Mouse (Mus musculus): ENCODE data around the gene Ryr3.
"Not testable (repeated sequence)": the region's sequence is repeated elsewhere in the genome, so short reads cannot be mapped to it uniquely, and the experiment has no call there.

Gene Ryr3

GRCm38 (mm10) chr2:113094088-113094487, 122.8 kb downstream of the Ryr3 start:
- no peak for DNase-seq

DNA sequence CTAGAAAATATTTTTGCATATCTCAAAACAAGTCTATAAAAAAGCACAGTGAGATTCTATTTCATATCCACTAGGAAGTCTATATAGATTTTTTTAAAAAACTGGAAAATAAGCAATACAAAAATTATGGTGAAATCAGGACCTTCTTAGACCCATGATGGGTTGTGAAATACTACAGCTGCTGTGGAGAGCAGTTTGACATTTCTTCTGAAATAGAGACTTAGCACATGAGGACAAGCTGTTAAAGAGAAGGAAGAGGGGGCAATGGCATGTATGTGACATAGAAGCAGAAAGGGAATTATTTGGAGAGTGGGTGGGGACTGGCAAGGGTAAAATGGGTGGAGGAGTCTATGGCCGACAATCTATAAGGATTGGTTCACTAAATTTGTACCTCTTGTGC, 124.1 kb downstream of the Ryr3 start:
- no peak for DNase-seq

DNA sequence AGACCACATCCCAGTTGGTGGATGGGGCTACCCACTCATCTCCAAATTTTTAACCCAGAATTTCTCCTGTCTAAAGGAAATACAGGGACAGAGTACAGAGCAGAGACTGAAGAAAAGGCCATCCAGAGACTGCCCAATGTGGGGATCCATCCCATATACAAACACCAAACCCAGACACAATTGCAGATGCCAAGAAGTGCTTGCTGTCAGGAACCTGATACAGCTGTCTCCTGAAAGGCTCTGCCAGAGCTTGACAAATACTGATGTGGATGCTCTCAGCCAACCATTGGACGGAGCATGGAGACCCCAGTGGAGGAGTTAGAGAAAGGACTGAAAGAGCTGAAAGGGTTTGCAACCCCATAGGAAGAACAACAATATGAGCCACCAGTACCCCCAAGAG, 125.6 kb downstream of the Ryr3 start:
- not testable (repeated sequence) for DNase-seq

- no peak for DNase-seq
Measured at GRCm38 (mm10) chr2:113076396-113076795, 140.5 kb downstream of the Ryr3 start.

GRCm38 (mm10) chr2:113059367-113059766, 157.5 kb downstream of the Ryr3 start:
- DNase-seq: no peak

DNA sequence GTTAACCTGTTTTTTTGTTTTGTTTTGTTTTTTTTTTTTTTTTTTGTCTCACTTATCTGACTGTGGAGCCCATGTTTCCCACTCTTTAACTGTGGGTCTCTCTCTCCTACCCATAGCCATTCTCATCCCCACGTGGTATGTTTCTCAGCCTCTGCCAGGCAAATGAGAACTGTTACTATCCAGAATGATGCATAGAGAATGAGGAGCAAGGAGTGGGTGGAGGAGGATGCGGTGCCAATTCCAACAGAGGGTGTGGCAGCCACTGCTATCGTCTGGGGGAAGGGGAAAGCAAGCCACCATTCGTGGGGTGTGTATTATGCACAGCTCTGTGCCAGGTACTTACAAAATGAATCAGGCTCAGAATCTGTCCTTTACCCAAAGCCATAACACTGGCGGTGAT, 158.0 kb downstream of the Ryr3 start:
- no peak for DNase-seq

DNA sequence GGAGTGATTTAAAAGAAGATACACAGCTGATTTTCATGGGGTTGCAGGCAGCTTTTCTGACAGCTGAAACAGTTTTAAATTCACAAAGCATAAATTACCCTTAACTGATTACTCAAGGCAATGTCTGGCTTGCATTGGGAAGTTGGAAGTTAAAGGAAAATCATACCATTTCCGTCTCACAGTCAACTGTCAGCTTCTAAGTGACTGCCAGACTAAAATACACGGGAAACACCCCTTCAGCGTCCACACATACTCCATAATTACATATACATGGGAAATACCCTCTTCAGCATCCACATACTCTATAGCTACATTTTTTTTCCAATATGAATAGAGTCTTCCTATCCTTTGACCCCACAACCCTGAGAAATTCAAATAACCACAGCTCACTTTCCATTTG, 158.8 kb downstream of the Ryr3 start:
- DNase-seq: no peak

- no peak for DNase-seq
Measured at GRCm38 (mm10) chr2:113055591-113055990, 161.3 kb downstream of the Ryr3 start.

DNA sequence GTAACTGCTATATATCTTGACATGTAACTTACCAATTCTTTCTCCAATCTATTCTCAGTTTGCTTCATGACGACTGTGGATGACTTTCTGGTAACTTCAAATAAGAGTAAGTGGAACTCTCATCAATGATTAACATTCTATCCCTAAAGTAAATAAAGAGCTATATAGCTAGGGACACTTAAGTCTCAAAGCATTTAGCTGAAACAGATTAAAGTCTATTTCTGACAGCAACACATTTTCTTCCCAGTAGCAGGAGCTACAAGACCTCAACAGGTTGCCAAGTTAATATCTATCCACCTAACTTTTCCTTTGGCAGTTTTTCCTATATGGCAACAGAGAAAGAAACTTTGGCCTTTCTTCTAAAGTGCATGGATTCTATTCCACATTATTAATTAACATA, 167.1 kb downstream of the Ryr3 start:
- no peak for DNase-seq

DNA sequence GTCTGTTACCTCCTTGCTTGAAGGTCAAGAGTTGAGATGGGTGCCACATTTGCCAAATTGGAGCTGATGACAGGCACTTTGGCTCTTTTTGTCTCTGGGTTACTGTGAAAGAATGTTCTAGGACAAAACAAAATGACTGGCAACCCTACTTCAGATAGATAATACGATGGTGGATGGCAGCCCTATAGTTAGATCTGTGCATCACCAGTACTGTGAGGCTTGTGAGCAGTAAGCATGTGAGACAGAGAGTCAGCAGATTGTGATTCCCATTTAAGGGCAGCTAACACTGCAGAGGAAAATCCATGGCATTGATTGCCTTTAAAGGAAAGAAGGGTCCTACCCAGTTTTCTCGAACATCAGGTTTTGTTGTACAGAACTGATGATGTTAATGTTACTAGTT, 180.3 kb downstream of the Ryr3 start:
- no peak for DNase-seq

DNA sequence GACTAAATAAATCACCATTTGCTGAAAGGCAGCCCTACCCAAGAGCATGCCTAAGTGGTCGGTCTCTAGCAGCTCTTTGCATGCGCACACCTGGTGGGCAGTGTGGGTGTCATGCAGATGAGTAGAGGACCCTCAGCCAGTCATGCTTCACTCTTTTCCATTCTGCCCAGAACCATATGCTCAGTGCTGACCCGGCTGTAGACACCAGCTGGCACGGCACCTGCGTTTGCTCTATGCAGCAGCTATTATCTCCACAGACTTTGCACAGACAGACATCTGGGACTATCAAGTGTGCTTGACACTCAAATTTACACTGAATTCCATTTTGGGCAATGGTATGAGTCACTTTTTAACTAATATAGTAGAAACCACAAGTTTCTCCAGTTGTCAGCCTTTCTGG, 186.2 kb downstream of the Ryr3 start:
- no peak for DNase-seq

DNA sequence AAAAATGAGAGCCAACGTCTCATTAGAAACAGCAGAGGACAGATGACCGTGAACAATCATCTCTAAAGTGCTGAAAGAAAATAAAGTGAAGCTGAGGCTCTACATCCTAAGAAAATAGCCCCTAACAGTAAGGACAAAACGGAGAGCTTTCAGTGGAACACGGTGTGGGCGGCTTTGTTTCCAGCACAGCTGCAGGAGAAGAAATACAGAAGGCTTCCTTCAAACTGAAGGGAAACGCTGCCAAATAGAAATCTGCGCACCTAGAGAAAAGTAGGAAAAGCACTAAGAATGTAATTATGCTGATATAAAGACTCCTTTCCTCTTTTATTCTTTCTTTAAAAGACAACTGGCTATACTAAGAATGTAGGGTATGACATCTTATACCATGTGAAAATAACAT, 197.0 kb downstream of the Ryr3 start:
- DNase-seq: no peak

DNA sequence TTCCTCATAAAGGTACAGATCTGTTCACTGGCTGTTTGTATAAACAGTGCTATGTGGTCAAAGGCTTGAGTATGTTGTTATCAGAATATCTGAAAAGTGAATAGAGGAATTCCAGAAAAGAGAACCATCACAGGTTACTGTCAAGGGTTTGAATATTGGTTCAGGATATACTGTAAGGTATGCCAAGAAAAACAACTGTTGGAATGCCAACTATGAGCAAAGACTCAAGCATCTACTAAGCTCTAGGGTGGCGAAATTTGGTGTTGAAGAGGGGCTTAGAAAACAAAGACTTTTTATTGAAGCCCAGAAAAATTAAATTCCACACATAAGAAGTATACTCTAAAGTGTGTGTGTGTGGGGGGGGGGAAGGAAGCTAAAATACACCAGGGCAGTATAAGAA, 198.6 kb downstream of the Ryr3 start:
- no peak for DNase-seq

DNA sequence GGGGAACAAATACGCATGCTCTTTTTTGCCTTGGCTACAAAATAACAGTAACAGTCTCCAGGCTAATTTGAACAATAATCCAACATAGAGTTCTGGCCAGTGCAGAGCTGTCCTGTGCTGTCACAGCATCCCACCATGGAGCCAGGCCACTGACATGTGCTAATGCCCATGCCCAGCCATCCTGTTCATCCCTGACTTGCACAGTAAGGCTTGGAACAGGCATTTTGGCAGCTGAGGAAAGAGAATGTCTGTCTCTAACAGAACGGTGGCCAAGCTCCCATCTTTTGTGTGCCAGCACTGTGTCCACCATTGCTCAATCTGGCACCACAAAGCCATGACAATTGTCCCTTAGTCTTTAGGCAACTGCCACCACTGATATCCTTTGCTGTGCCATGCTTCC, 200.7 kb downstream of the Ryr3 start:
- no peak for DNase-seq

DNA sequence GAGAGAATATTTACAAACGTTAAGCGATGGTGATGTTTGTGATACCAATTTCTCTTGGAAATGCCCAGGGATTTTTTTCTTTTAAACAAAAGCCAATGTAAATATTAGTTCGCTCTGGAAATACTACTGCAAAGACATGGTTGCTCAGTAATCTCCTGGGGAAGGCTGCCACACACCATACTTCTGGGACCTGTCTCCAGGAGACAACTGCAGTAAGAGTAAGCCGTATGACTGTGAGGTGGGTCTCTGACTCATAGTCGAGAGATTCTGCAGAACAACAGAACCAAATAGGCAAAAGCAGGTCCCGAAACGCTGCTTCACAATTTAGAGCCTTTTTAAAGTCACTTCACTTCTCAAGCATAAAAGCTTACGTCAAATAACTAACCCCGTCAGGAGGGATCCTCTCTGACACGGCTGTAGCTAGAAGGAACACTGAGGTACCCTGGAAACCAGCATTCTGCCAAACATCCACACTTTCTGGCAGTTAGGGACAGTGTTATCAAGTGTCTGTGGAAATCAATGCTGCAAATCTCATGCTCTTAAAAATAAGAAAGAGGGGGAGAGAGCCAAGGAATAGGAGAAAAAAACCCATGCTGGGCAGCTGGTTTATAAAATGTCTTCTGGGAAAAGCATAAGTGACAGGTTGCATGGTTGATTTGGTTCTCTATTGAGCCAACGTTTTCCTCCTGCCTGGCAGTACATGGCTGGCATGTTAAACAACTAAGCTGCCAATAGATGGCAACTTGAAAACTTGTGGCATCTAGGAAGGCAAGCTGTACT, 207.7 kb downstream of the Ryr3 start:
- DNase-seq: no peak

GRCm38 (mm10) chr2:112998498-112998897, 218.4 kb downstream of the Ryr3 start:
- no peak for DNase-seq

DNA sequence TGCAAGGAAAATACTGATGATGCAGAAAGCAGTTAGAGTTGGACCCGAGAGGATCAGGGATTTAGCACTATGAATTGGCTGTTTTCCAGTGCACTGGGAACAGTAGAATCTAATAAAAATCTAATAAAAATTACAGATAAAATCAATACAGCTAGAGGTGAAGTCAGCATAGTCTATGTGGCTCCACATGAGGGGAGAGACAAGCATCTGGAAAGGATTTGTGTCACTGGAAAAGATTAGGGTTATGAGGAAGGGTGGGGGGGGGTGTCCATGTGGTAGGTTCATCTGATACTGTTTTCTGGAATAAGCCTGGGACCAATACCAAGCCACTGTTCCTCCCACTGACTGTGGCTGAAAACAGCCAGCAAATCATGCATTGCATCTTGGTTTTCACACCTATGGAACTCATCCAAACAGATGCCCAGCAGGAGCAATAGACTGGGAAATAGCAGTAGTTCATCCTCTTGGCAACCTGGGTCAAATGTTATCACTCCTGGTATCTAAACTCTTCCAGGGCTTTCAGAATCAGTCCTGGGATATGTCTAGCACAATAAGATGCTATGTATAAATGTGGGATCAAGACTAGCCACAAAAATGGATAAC, 233.9 kb downstream of the Ryr3 start:
- DNase-seq: no peak

- no peak for DNase-seq
Measured at GRCm38 (mm10) chr2:112966807-112967625, 249.9 kb downstream of the Ryr3 start.

DNA sequence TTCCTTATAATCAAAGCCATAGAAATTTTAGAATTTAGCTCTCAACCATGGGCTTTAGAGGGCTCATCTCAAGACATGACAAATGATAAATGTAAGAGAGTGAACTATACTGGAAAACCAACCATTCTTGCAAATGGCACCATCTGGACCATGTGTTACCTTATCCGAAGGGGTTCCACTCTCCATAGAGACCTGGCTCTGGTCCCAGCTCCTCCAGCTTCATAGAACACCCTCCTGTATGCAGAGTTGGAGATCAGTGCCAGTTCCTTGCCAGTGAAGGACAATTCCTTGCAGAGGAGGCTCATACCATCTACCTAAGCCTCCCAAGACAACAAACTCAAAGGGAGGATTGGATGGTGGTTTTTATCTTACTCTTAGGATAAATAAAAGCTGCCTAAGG, 268.0 kb downstream of the Ryr3 start:
- no peak for DNase-seq

- DNase-seq: no peak
Measured at GRCm38 (mm10) chr2:112931776-112932175, 285.1 kb downstream of the Ryr3 start.

DNA sequence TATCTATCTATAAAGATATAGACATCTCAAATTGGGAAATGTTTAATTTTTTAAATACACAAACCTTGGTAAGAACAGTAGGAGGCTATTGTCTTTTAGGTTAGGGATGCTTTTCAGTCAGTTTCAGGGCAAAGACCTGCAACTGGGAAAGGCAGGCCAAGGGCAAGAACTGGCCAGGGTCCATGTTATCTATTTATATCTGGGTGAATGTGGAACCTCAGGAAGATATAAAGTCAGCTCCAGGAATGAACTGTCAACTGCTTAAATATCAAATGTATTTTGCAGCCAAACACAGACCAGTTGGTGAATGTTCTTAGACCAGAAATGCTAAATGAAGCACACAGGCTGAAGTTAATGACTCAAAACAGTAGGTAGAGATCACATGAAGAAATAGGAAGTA, 303.1 kb downstream of the Ryr3 start:
- no peak for DNase-seq

GRCm38 (mm10) chr2:112912611-112913010, 304.3 kb downstream of the Ryr3 start:
- no peak for DNase-seq

GRCm38 (mm10) chr2:112910579-112910978, 306.3 kb downstream of the Ryr3 start:
- DNase-seq: no peak

- DNase-seq: no peak
Measured at GRCm38 (mm10) chr2:112909142-112909541, 307.8 kb downstream of the Ryr3 start.
